Mouse (Mus musculus) left cerebral cortex, adult 2 months (tissue): ENCODE data around the gene Olfr376. TPM values are rescaled to one million over a fixed set of nuclear protein-coding genes. Genes with fewer than 3 reads are reported as not detected.

Experiments
- DNase-seq, 2 experiments: peaks; one replicate each; pipeline ENCODE4 v3.0.0; 2021 to 2022; ENCODE audit warnings: low spot score in 2 of 2, mixed read lengths in 1 of 2; ENCODE audit errors: extremely low spot score in 1 of 2
- H3K27ac ChIP-seq: fragments of 200-600 bp; 2 replicates; pipeline ENCODE4 v1.8.1; 2022
- H3K4me3 ChIP-seq: fragments of 200-600 bp; 2 replicates; pipeline ENCODE4 v1.8.1; 2022
- CTCF ChIP-seq: fragments of 200-600 bp; IDR thresholded peaks from 2 replicates; pipeline ENCODE4 v1.8.1; 2022; ENCODE audit warnings: antibody characterized with exemption, mild to moderate bottlenecking, moderate library complexity
- intact Hi-C: fragments of 180-260 bp; cut with DNase I; formaldehyde crosslinking; loops from one replicate; pipeline ENCODE4 v1.15.1; 2025
- long read RNA-seq, 2 experiments: library from polyadenylated mRNA; stranded (forward); transcript quantifications; one replicate each; pipeline ENCODE4 v2.0.0; 2021; ENCODE audit warnings: borderline mapping rate in 2 of 2
- total RNA-seq, 2 experiments: library from RNA; stranded (reverse); gene quantifications; 2 replicates each; pipeline ENCODE4 v1.2.3; 2021

Gene Olfr376
- not detected for total RNA-seq
- long read RNA-seq, experiment 1, result 0 reads
- long read RNA-seq, experiment 2, result 0 reads

- TF ChIP-seq CTCF, result no peak
- intact Hi-C loops, result no loop called here
- no peak within 1 kb of the TSS for H3K4me3 ChIP-seq
- H3K27ac ChIP-seq, result no peak within 1 kb of the TSS
- no peak for DNase-seq
Measured at GRCm38 (mm10) chr11:73370946-73371345, at the start of gene Olfr376. Gene Olfr376, plus strand, starts transcription at chr11:73371246.

- intact Hi-C loops, result no loop called here
- Histone ChIP-seq H3K4me3 (peak overlapping the region; percentile 26; the same call in 1 of the 2 replicates), H3K27ac (peak overlapping the region; percentile 66)
Measured at GRCm38 (mm10) chr11:73323906-73324830, 46.9 kb upstream of the Olfr376 start.

GRCm38 (mm10) chr11:73326485-73326886 is 44.6 kb upstream of the Olfr376 start:
- Histone ChIP-seq H3K4me3 (no peak overlapping the region; the same call in 1 of the 2 replicates), H3K27ac (peak overlapping the region; percentile 10; the same call in 1 of the 2 replicates)
- TF ChIP-seq CTCF, result no peak
- DNase-seq, result no peak
- intact Hi-C loops, result no loop called here

More at GRCm38 (mm10) chr11:73323906-73324830, 46.9 kb upstream of the Olfr376 start:
- no peak for TF ChIP-seq CTCF
- no peak for DNase-seq

GRCm38 (mm10) chr11:73327361-73327760 is 43.7 kb upstream of the Olfr376 start:
- H3K4me3 ChIP-seq, result no peak overlapping the region
- no peak for DNase-seq
- no peak for TF ChIP-seq CTCF
- intact Hi-C loops, result no loop called here
- no peak overlapping the region for H3K27ac ChIP-seq

GRCm38 (mm10) chr11:73329442-73329841 is 41.6 kb upstream of the Olfr376 start, which contains the start of the genes Aspa, Gm49340 and Spata22:
Gene Aspa, minus strand, starts transcription at chr11:73329596.
Gene Gm49340, plus strand, starts transcription at chr11:73329741.
Gene Spata22, plus strand, starts transcription at chr11:73329741.
- DNase-seq, result no peak
- no peak for TF ChIP-seq CTCF
- intact Hi-C loops, result no loop called here
- Histone ChIP-seq H3K4me3 (no peak within 1 kb of the TSS), H3K27ac (no peak within 1 kb of the TSS)

- intact Hi-C loops, result no loop called here
- no peak for DNase-seq
- no peak for TF ChIP-seq CTCF
- Histone ChIP-seq H3K27ac (no peak overlapping the region), H3K4me3 (no peak overlapping the region)
Measured at GRCm38 (mm10) chr11:73333357-73333756, 37.7 kb upstream of the Olfr376 start.

- Histone ChIP-seq H3K27ac (no peak overlapping the region), H3K4me3 (no peak overlapping the region)
- DNase-seq, result no peak
- TF ChIP-seq CTCF, result no peak
- intact Hi-C loops, result no loop called here
Measured at GRCm38 (mm10) chr11:73336919-73337318, 34.1 kb upstream of the Olfr376 start.

- no peak within 1 kb of the TSS for H3K27ac ChIP-seq
- intact Hi-C loops, result no loop called here
- H3K4me3 ChIP-seq, result no peak within 1 kb of the TSS
- no peak for DNase-seq
- no peak for TF ChIP-seq CTCF
Measured at GRCm38 (mm10) chr11:73350483-73350882, 20.6 kb upstream of the Olfr376 start, which contains the start of gene Olfr20. Gene Olfr20, plus strand, starts transcription at chr11:73350783.

- H3K27ac ChIP-seq, result no peak overlapping the region
- TF ChIP-seq CTCF, result no peak
- no peak overlapping the region for H3K4me3 ChIP-seq
- no peak for DNase-seq
- intact Hi-C loops, result no loop called here
Measured at GRCm38 (mm10) chr11:73395374-73395773, 24.3 kb downstream of the Olfr376 start.

GRCm38 (mm10) chr11:73399514-73399913 is 28.5 kb downstream of the Olfr376 start, which contains the start of gene Olfr1:
Gene Olfr1, minus strand, starts transcription at chr11:73399614.
- H3K4me3 ChIP-seq, result no peak within 1 kb of the TSS
- TF ChIP-seq CTCF, result no peak
- no peak within 1 kb of the TSS for H3K27ac ChIP-seq
- no peak for DNase-seq
- intact Hi-C loops, result no loop called here

Other genes with a start within 250 kb of the Olfr376 start
- gene Haspin, start 233.0 kb upstream of the Olfr376 start, total RNA-seq, result under 1 TPM in 1 of 2 experiments, not detected in 1; 0.19 TPM
- 1 to 10 TPM in 1 of 2 experiments, under 1 TPM in 1; 0.70 to 1.1 TPM for gene P2rx5, start 210.8 kb upstream of the Olfr376 start, total RNA-seq
- gene Emc6, start 194.2 kb upstream of the Olfr376 start, total RNA-seq, result 10 to 100 TPM; 54.6 to 55.2 TPM
- gene Tax1bp3, start 194.2 kb upstream of the Olfr376 start, total RNA-seq, result 1 to 10 TPM; 9.4 to 9.6 TPM
- gene Ctns, start 172.2 kb upstream of the Olfr376 start, total RNA-seq, result 10 to 100 TPM; 19.3 to 20.2 TPM
- gene Shpk, start 171.8 kb upstream of the Olfr376 start, total RNA-seq, result 1 to 10 TPM; 2.7 to 2.9 TPM
- gene Trpv1, start 137.0 kb upstream of the Olfr376 start, total RNA-seq, result under 1 TPM in 1 of 2 experiments, not detected in 1; 0.27 TPM
- gene Trpv3, start 103.9 kb upstream of the Olfr376 start, total RNA-seq, result under 1 TPM; 0.26 to 0.50 TPM
- gene Aspa, start 41.6 kb upstream of the Olfr376 start, total RNA-seq, result 10 to 100 TPM in 1 of 2 experiments, 1 to 10 TPM in 1; 8.9 to 10.4 TPM
- gene Gm49340, start 41.5 kb upstream of the Olfr376 start, total RNA-seq, result not detected
- gene Spata22, start 41.5 kb upstream of the Olfr376 start, total RNA-seq, result not detected
- gene Olfr20, start 20.5 kb upstream of the Olfr376 start, total RNA-seq, result not detected
- gene Olfr1, start 28.4 kb downstream of the Olfr376 start, total RNA-seq, result not detected
- gene Olfr378, start 57.2 kb downstream of the Olfr376 start, total RNA-seq, result not detected
- not detected for gene Olfr380, start 86.3 kb downstream of the Olfr376 start, total RNA-seq
- gene Olfr381, start 120.4 kb downstream of the Olfr376 start, total RNA-seq, result not detected
- not detected for gene Olfr382, start 146.0 kb downstream of the Olfr376 start, total RNA-seq
- not detected for gene Olfr385, start 221.8 kb downstream of the Olfr376 start, total RNA-seq
- gene Olfr384, start 227.3 kb downstream of the Olfr376 start, total RNA-seq, result not detected